Mouse (Mus musculus): ENCODE data around the gene Lrrc42.

The Lrrc42 gene

GRCm38 (mm10) chr4:107248061-107248460 is 5.3 kb downstream of the Lrrc42 start:
- no peak for DNase-seq

GRCm38 (mm10) chr4:107247110-107247509 is 6.2 kb downstream of the Lrrc42 start:
- DNase-seq = no peak

- DNase-seq = no peak
Measured at GRCm38 (mm10) chr4:107246040-107246439, 7.3 kb downstream of the Lrrc42 start.

GRCm38 (mm10) chr4:107245368-107245767 is 8.0 kb downstream of the Lrrc42 start:
- no peak for DNase-seq

GRCm38 (mm10) chr4:107243365-107244333 is 9.7 kb downstream of the Lrrc42 start:
- DNase-seq = no peak

- no peak for DNase-seq
Measured at GRCm38 (mm10) chr4:107240196-107240595, 13.1 kb downstream of the Lrrc42 start.

GRCm38 (mm10) chr4:107238253-107238652 is 15.1 kb downstream of the Lrrc42 start:
- no peak for DNase-seq

- DNase-seq = no peak
Measured at GRCm38 (mm10) chr4:107232219-107232618, 21.1 kb downstream of the Lrrc42 start.

- no peak for DNase-seq
Measured at GRCm38 (mm10) chr4:107226313-107226712, 27.0 kb downstream of the Lrrc42 start.

GRCm38 (mm10) chr4:107223225-107224204 is 29.8 kb downstream of the Lrrc42 start:
- no peak for DNase-seq

GRCm38 (mm10) chr4:107221524-107221923 is 31.8 kb downstream of the Lrrc42 start:
- no peak for DNase-seq

- DNase-seq = no peak
Measured at GRCm38 (mm10) chr4:107217574-107217973, 35.8 kb downstream of the Lrrc42 start.

- no peak for DNase-seq
Measured at GRCm38 (mm10) chr4:107213279-107214011, 39.9 kb downstream of the Lrrc42 start.

- no peak for DNase-seq
Measured at GRCm38 (mm10) chr4:107211936-107212335, 41.4 kb downstream of the Lrrc42 start.

GRCm38 (mm10) chr4:107211465-107211864 is 41.9 kb downstream of the Lrrc42 start:
- no peak for DNase-seq

- DNase-seq = no peak
Measured at GRCm38 (mm10) chr4:107210483-107211097, 42.7 kb downstream of the Lrrc42 start.

- no peak for DNase-seq
Measured at GRCm38 (mm10) chr4:107208880-107209279, 44.5 kb downstream of the Lrrc42 start, which contains the start of gene Ldlrad1. Ldlrad1 (plus strand) TSS chr4:107209180.

GRCm38 (mm10) chr4:107207016-107207415 is 46.3 kb downstream of the Lrrc42 start:
- no peak for DNase-seq

GRCm38 (mm10) chr4:107203001-107203400 is 50.3 kb downstream of the Lrrc42 start:
- DNase-seq = no peak

- peak; percentile 30 for DNase-seq
Measured at GRCm38 (mm10) chr4:107201779-107202178, 51.6 kb downstream of the Lrrc42 start.

GRCm38 (mm10) chr4:107198072-107198471 is 55.3 kb downstream of the Lrrc42 start:
- DNase-seq = no peak

- no peak for DNase-seq
Measured at GRCm38 (mm10) chr4:107196454-107196853, 56.9 kb downstream of the Lrrc42 start.
